Mouse (Mus musculus) ES-E14 (cell line): ENCODE results near the gene Acp2. TPM values are rescaled to one million over a fixed set of nuclear protein-coding genes. Genes with fewer than 3 reads are reported as not detected.

Experiments used
- DNase-seq: peaks from one replicate; pipeline ENCODE4 v3.0.0-alpha.2; 2013; ENCODE audit warnings: low read depth, low spot score
- H3K27ac ChIP-seq: 2 replicates; pipeline ENCODE4 v1.5.1; 2012; ENCODE audit warnings: low read depth, mild to moderate bottlenecking, low read length, moderate library complexity, mixed read lengths; ENCODE audit not compliant: poor library complexity, insufficient read depth, severe bottlenecking
- H3K36me3 ChIP-seq: 2 replicates; pipeline ENCODE4 v1.6.1; 2012; ENCODE audit warnings: mild to moderate bottlenecking, low read length, moderate library complexity, mixed read lengths; ENCODE audit not compliant: control insufficient read depth, poor library complexity, insufficient read depth, severe bottlenecking
- H3K4me1 ChIP-seq, 2 experiments: fragments of 150-350 bp in 1 of 2; sonication (generic) in 1 of 2; 2 replicates each; pipeline ENCODE4 v1.6.1; 2012; ENCODE audit warnings: low read length in 2 of 2, mild to moderate bottlenecking in 1 of 2, mixed read lengths in 1 of 2; ENCODE audit not compliant: control insufficient read depth in 2 of 2, insufficient read depth in 2 of 2, poor library complexity in 1 of 2
- H3K4me3 ChIP-seq, 2 experiments: fragments of 150-350 bp in 1 of 2; sonication (generic) in 1 of 2; 2 replicates each; pipeline ENCODE4 v1.5.1; 2012; ENCODE audit warnings: low read length in 2 of 2, low read depth in 1 of 2, mild to moderate bottlenecking in 1 of 2, mixed read lengths in 1 of 2; ENCODE audit not compliant: insufficient read depth in 1 of 2, poor library complexity in 1 of 2, severe bottlenecking in 1 of 2
- H3K9ac ChIP-seq: 2 replicates; pipeline ENCODE4 v1.6.1; 2012; ENCODE audit warnings: low read depth, mild to moderate bottlenecking, low read length, mixed read lengths; ENCODE audit not compliant: poor library complexity, insufficient read depth, severe bottlenecking
- H3K9me3 ChIP-seq: fragments of 150-350 bp; sonication (generic); 2 replicates; pipeline ENCODE4 v1.6.1; 2012; ENCODE audit warnings: low read depth, mild to moderate bottlenecking, low read length; ENCODE audit not compliant: control insufficient read depth, insufficient read depth
- CHD2 ChIP-seq: IDR thresholded peaks from 2 replicates; pipeline ENCODE4 v1.6.1; 2014; ENCODE audit warnings: mild to moderate bottlenecking, low read depth, low read length, inconsistent platforms
- HCFC1 ChIP-seq: IDR thresholded peaks from 2 replicates; pipeline ENCODE4 v1.6.1; 2012; ENCODE audit warnings: low read length, inconsistent platforms, borderline replicate concordance; ENCODE audit not compliant: insufficient read depth
- MAFK ChIP-seq: IDR thresholded peaks from 2 replicates; pipeline ENCODE4 v1.6.1; 2014; ENCODE audit warnings: mild to moderate bottlenecking, low read depth, low read length, inconsistent platforms; ENCODE audit not compliant: insufficient read depth
- ZC3H11A ChIP-seq: IDR thresholded peaks from 2 replicates; pipeline ENCODE4 v1.6.1; 2012; ENCODE audit warnings: low read depth, mild to moderate bottlenecking, inconsistent platforms, low read length, borderline replicate concordance
- ZNF384 ChIP-seq: IDR thresholded peaks from 2 replicates; pipeline ENCODE4 v1.6.1; 2012; ENCODE audit warnings: low read depth, low read length, inconsistent platforms
- in situ Hi-C, 2 experiments: fragments of 600-800 bp; cut with MboI; formaldehyde crosslinking; loops; one replicate each; pipeline ENCODE4 v1.15.1; 2025; ENCODE audit warnings: low sequenced_read_pairs in 2 of 2, inconsistent platforms in 1 of 2; ENCODE audit not compliant: unreplicated experiment in 2 of 2
- total RNA-seq: library from RNA; depleted of rRNA; stranded (reverse); fragments of 300-350 nt; gene quantifications from 2 replicates; pipeline ENCODE4 v1.2.3, GENCODE M21; 2012

Acp2 gene
- total RNA-seq, 1 experiment = 12.9 TPM

- Histone ChIP-seq H3K36me3 (no peaks in the 10 kb centered on the region), H3K4me3 (peak overlapping the region; percentile 23 to 79), H3K9me3 (no peaks in the 10 kb centered on the region), H3K9ac (peak overlapping the region; percentile 62), H3K27ac (no peak overlapping the region), H3K4me1 (peaks cover 0 to 7% of the 10 kb centered on the region in 2 experiments; a peak in 1 of 4 replicates)
- TF ChIP-seq ZNF384 (peak; percentile 85), MAFK (no peak)
- in situ Hi-C loops = no loop called here
- no peak for DNase-seq
Measured at GRCm38 (mm10) chr2:91182405-91183147, 20.1 kb upstream of the Acp2 start.

GRCm38 (mm10) chr2:91183148-91183513 lies 19.6 kb upstream of the Acp2 start:
- no peaks in the 10 kb centered on the region for H3K36me3 ChIP-seq
- H3K4me3 ChIP-seq = peak overlapping the region; percentile 23 to 79
- H3K9ac ChIP-seq = peak overlapping the region; percentile 62
- H3K4me1 ChIP-seq = peaks cover 0 to 7% of the 10 kb centered on the region in 2 experiments; a peak in 1 of 4 replicates
- no peak overlapping the region for H3K27ac ChIP-seq
- peak; percentile 98 for DNase-seq
- no peaks in the 10 kb centered on the region for H3K9me3 ChIP-seq
- no peak for TF ChIP-seq MAFK
- peak; percentile 94 for TF ChIP-seq HCFC1
- in situ Hi-C loops = no loop called here

DNA sequence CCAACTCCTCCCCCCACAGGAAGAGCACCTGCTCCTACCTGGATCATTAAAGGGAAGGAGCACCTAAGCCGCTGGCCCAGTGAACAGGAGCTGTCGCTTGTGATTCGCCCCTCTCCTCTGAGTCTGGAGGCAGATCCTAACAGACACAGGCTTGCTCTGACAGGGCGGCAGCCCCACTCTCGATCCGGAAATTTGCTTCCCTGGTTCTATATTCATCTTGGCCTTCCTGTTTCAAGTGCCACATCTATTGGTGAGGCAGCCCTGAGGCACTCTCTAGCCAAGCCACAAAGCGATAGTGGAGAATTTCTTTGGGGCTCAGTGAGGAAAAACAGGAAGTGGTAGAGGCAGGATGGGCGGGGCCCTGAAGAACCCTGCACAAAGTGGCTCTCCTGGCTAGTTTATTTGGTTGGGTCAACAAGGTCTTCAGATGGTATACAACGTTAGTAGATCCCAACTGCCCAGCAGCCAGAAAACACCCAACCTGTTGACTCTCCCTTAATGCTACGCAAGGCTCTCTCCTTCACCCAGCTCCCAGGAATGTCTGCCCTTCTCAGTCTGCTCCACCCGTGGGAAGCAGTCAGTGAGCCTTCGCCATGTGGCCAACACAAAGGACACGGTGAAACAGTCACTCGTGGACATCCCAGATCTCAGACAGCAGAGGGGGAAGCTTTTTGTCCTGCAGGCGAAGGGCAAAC lies 18.8 kb upstream of the Acp2 start, which contains the start of gene Madd:
Gene Madd, minus strand, starts transcription at position 127 of the 695 bp plus-strand sequence.
- no peaks in the 10 kb centered on the region for H3K36me3 ChIP-seq

GRCm38 (mm10) chr2:91186208-91186607 lies 16.5 kb upstream of the Acp2 start:
- peaks cover 0 to 7% of the 10 kb centered on the region in 2 experiments; a peak in 1 of 4 replicates for H3K4me1 ChIP-seq
- H3K9me3 ChIP-seq = no peaks in the 10 kb centered on the region
- TF ChIP-seq ZNF384 (no peak), MAFK (no peak), CHD2 (no peak), ZC3H11A (no peak), HCFC1 (no peak)
- H3K27ac ChIP-seq = no peak overlapping the region
- no peak overlapping the region for H3K9ac ChIP-seq
- H3K36me3 ChIP-seq = no peaks in the 10 kb centered on the region
- in situ Hi-C loops = no loop called here
- no peak for DNase-seq
- H3K4me3 ChIP-seq = no peak overlapping the region

More for the DNA sequence above, 18.8 kb upstream of the Acp2 start, which contains the start of gene Madd:
- no peak for DNase-seq
- in situ Hi-C loops = no loop called here
- Histone ChIP-seq H3K27ac (no peak within 1 kb of the TSS), H3K4me3 (peak within 1 kb of the TSS; percentile 41 to 79), H3K9ac (peak within 1 kb of the TSS; percentile 62), H3K9me3 (no peaks in the 10 kb centered on the region), H3K4me1 (peaks cover 0 to 7% of the 10 kb centered on the region in 2 experiments; a peak in 1 of 4 replicates)
- TF ChIP-seq CHD2 = no peak
- TF ChIP-seq ZC3H11A = no peak
- no peak for TF ChIP-seq HCFC1
- no peak for TF ChIP-seq ZNF384

- DNase-seq = no peak
- TF ChIP-seq CHD2 (no peak), ZC3H11A (no peak), HCFC1 (no peak), ZNF384 (no peak), MAFK (no peak)
- no peak overlapping the region for H3K4me3 ChIP-seq
- peaks cover 0 to 4% of the 10 kb centered on the region in 2 experiments; a peak in 1 of 4 replicates for H3K4me1 ChIP-seq
- H3K27ac ChIP-seq = no peak overlapping the region
- no peak overlapping the region for H3K9ac ChIP-seq
- in situ Hi-C loops = no loop called here
- no peaks in the 10 kb centered on the region for H3K36me3 ChIP-seq
- H3K9me3 ChIP-seq = no peaks in the 10 kb centered on the region
Measured at GRCm38 (mm10) chr2:91187431-91187830, 15.3 kb upstream of the Acp2 start.
